Mouse (Mus musculus) adrenal gland, adult (tissue): ENCODE measurements around the gene Creb5.

Experiments
- DNase-seq, 2 experiments: peaks; one replicate each; pipeline ENCODE4 v3.0.0; 2022 to 2023; ENCODE audit warnings: low spot score in 1 of 2; ENCODE audit not compliant: inconsistent age in 2 of 2

Gene Creb5

GRCm38 (mm10) chr6:53688762-53689477 lies 401.9 kb downstream of the Creb5 start:
- peak in 1 of 2 experiments; percentile 48 for DNase-seq

GRCm38 (mm10) chr6:53691006-53691405 lies 403.9 kb downstream of the Creb5 start:
- no peak for DNase-seq

- no peak for DNase-seq
Observed at GRCm38 (mm10) chr6:53695216-53695615, 408.1 kb downstream of the Creb5 start.

GRCm38 (mm10) chr6:53696471-53696870 lies 409.4 kb downstream of the Creb5 start:
- no peak for DNase-seq

- DNase-seq = no peak
Observed at GRCm38 (mm10) chr6:53696921-53697320, 409.9 kb downstream of the Creb5 start.

GRCm38 (mm10) chr6:53698128-53698749 lies 411.2 kb downstream of the Creb5 start:
- DNase-seq = peak; percentile 20 to 50

- DNase-seq = peak; percentile 36 to 75
Observed at GRCm38 (mm10) chr6:53704440-53704839, 417.4 kb downstream of the Creb5 start.

- peak in 1 of 2 experiments; percentile 63 for DNase-seq
Observed at GRCm38 (mm10) chr6:53706604-53707330, 419.7 kb downstream of the Creb5 start.

- DNase-seq = no peak
Observed at GRCm38 (mm10) chr6:53707795-53708194, 420.7 kb downstream of the Creb5 start.

GRCm38 (mm10) chr6:53709694-53710442 lies 422.8 kb downstream of the Creb5 start:
- no peak for DNase-seq

GRCm38 (mm10) chr6:53710560-53710959 lies 423.5 kb downstream of the Creb5 start:
- no peak for DNase-seq

- no peak for DNase-seq
Observed at GRCm38 (mm10) chr6:53713152-53713551, 426.1 kb downstream of the Creb5 start.

- DNase-seq = no peak
Observed at GRCm38 (mm10) chr6:53714908-53715321, 427.8 kb downstream of the Creb5 start.

- no peak for DNase-seq
Observed at GRCm38 (mm10) chr6:53716013-53716412, 428.9 kb downstream of the Creb5 start.

- DNase-seq = no peak
Observed at GRCm38 (mm10) chr6:53720009-53720408, 432.9 kb downstream of the Creb5 start.

- peak; percentile 70 to 92 for DNase-seq
Observed at GRCm38 (mm10) chr6:53721595-53721994, 434.5 kb downstream of the Creb5 start.

GRCm38 (mm10) chr6:53722694-53723093 lies 435.6 kb downstream of the Creb5 start:
- DNase-seq = no peak

- no peak for DNase-seq
Observed at GRCm38 (mm10) chr6:53730487-53730886, 443.4 kb downstream of the Creb5 start.

- DNase-seq = no peak
Observed at GRCm38 (mm10) chr6:53730996-53731485, 444.0 kb downstream of the Creb5 start.

- no peak for DNase-seq
Observed at GRCm38 (mm10) chr6:53733546-53733945, 446.5 kb downstream of the Creb5 start.

- no peak for DNase-seq
Observed at GRCm38 (mm10) chr6:53733999-53734398, 446.9 kb downstream of the Creb5 start.
